8 mouse cellular contexts compared by ENCODE assay signal in the genomic region with DNA sequence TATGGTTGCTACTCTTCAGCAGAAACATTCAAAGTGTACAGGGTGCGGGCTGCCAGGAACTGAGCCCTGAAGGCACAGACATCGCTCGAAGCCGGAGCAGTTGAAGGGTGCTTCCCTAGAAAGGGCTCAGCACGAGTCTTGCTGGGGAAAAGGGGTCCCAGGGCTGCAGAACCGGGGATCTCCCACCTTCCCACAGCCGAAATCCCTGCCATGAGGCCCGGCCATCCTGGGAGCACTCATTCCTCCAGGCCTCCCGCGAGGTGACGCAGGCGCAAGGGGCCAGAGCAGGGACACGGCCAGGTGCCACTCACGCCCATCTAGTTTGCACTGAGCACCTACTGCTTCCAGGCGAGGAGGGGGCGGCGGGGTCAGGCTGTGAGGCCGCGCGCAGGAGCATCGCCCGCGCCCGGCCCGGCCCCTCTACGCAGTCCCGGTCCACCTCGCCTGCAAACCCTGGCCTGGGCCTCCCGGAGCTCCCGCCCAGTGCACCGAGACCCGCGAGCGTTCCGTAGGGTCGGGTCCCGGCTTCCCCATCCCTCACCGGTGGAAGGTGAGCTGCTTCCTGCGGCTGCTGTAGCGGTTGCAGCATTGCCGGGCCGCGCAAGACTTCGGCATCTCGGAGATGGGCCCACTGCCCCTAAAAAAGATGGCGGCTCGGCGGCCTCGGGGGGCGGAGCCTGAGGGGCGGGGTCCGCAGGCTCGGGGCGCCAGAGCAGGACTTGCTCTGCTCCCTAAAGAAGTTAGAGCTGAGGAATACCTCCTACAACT. TPM values are rescaled to one million over a fixed set of nuclear protein-coding genes. Genes with fewer than 3 reads are reported as not detected.
A peak's percentile ranks its signal among the peaks of the same experiment; 100 is the strongest.
DNase-seq lines count a peak whose midpoint lies in the region; ATAC-seq and TF ChIP-seq lines count a peak whose summit lies in the region.

A gene (minus strand): TSS at position 656 of the 768 bp plus-strand sequence.

- ATAC-seq in CD4-positive, CD25-positive, alpha-beta regulatory T cell, adult 4 months: peak; percentile 71
- ATAC-seq in heart, embryonic 15.5 days (replicated peaks; ENCODE audit: insufficient number of reproducible peaks, insufficient read depth, low FRiP score, low read depth): peak; percentile 66
- ATAC-seq in liver, embryonic 16.5 days (ENCODE audit: low read depth): peak; percentile 67
- ATAC-seq in neural tube, embryonic 12.5 days (ENCODE audit: low FRiP score, low read depth): peak; percentile 69

- H3K4me2 ChIP-seq in heart, embryonic 15.5 days: peak within 1 kb of the TSS; percentile 83
- H3K4me2 ChIP-seq in liver, embryonic 16.5 days (ENCODE audit: low read depth, low read length): peak within 1 kb of the TSS; percentile 93
- H3K4me2 ChIP-seq in neural tube, embryonic 12.5 days (replicated peaks): peak within 1 kb of the TSS; percentile 82

- H3K27me3 ChIP-seq in forebrain, embryonic 10.5 days (ENCODE audit: poor library complexity, severe bottlenecking): peaks cover under 1% of the 10 kb centered on the region; the same call in 1 of the 2 replicates
- H3K27me3 ChIP-seq in heart, embryonic 15.5 days: no peaks in the 10 kb centered on the region
- peaks cover 17% of the 10 kb centered on the region for H3K27me3 ChIP-seq in liver, embryonic 16.5 days (ENCODE audit: control insufficient read depth, insufficient read depth, low read depth, low read length)
- H3K27me3 ChIP-seq in neural tube, embryonic 12.5 days (replicated peaks): no peaks in the 10 kb centered on the region
- H3K27me3 ChIP-seq in testis, adult 2 months (ENCODE audit: control insufficient read depth, insufficient read depth, low read length): no peaks in the 10 kb centered on the region

- H3K27ac ChIP-seq in forebrain, embryonic 10.5 days: peak within 1 kb of the TSS; percentile 94
- peak within 1 kb of the TSS; percentile 83 for H3K27ac ChIP-seq in heart, embryonic 15.5 days
- H3K27ac ChIP-seq in liver, embryonic 16.5 days (ENCODE audit: low read length): peak within 1 kb of the TSS; percentile 51; the same call in 1 of the 2 replicates
- no peak within 1 kb of the TSS for H3K27ac ChIP-seq in neural tube, embryonic 12.5 days
- H3K27ac ChIP-seq in testis, adult 2 months (ENCODE audit: control insufficient read depth, insufficient read depth, low read depth, low read length): peak within 1 kb of the TSS; percentile 65

- TF ChIP-seq CTCF in testis, adult 2 months (IDR thresholded peaks at IDR 0.05; ENCODE audit: control insufficient read depth, insufficient read depth, insufficient replicate concordance, low read depth, low read length): no peak

- 1% methylated on average over 54 of the region's 54 CpGs for WGBS in forebrain, embryonic 10.5 days
- WGBS in heart, embryonic 15.5 days: 1% methylated on average over 52 of the region's 54 CpGs
- WGBS in liver, embryonic 16.5 days (ENCODE audit: insufficient replicate concordance): under 1% methylated on average over 54 of the region's 54 CpGs
- WGBS in neural tube, embryonic 12.5 days: 2% methylated on average over 54 of the region's 54 CpGs

- peak within 1 kb of the TSS; percentile 94 for H3K9ac ChIP-seq in heart, embryonic 15.5 days
- peak within 1 kb of the TSS; percentile 79 for H3K9ac ChIP-seq in liver, embryonic 16.5 days (ENCODE audit: low read depth, low read length)
- H3K9ac ChIP-seq in neural tube, embryonic 12.5 days: peak within 1 kb of the TSS; percentile 91

- H3K9me3 ChIP-seq in forebrain, embryonic 10.5 days: no peaks in the 10 kb centered on the region
- H3K9me3 ChIP-seq in heart, embryonic 15.5 days (replicated peaks): no peaks in the 10 kb centered on the region
- H3K9me3 ChIP-seq in liver, embryonic 16.5 days (replicated peaks; ENCODE audit: control insufficient read depth, low read length): no peaks in the 10 kb centered on the region
- no peaks in the 10 kb centered on the region for H3K9me3 ChIP-seq in neural tube, embryonic 12.5 days

- H3K4me3 ChIP-seq in forebrain, embryonic 10.5 days: peak within 1 kb of the TSS; percentile 91
- peak within 1 kb of the TSS; percentile 96 for H3K4me3 ChIP-seq in heart, embryonic 15.5 days
- H3K4me3 ChIP-seq in liver, embryonic 16.5 days (ENCODE audit: low read depth, low read length): peak within 1 kb of the TSS; percentile 78
- peak within 1 kb of the TSS; percentile 88 for H3K4me3 ChIP-seq in neural tube, embryonic 12.5 days
- H3K4me3 ChIP-seq in testis, adult 2 months (ENCODE audit: control insufficient read depth, low read depth, low read length): peak within 1 kb of the TSS; percentile 84

- peak; percentile 84 for DNase-seq in brain, adult 2 months (ENCODE audit: low read depth, low spot score)
- peak; percentile 76 for DNase-seq in forebrain, embryonic 10.5 days (ENCODE audit: extremely low spot score, low spot score)
- peak; percentile 90 for DNase-seq in kidney, postnatal 14 days

- TF ChIP-seq POLR2A in testis, adult 2 months (IDR thresholded peaks at IDR 0.05; ENCODE audit: control insufficient read depth, low read depth, low read length): no peak

- H3K36me3 ChIP-seq in forebrain, embryonic 10.5 days (replicated peaks): peaks cover 66% of the 10 kb centered on the region
- H3K36me3 ChIP-seq in heart, embryonic 15.5 days: peaks cover 26% of the 10 kb centered on the region
- H3K36me3 ChIP-seq in liver, embryonic 16.5 days (ENCODE audit: control insufficient read depth, insufficient read depth): peaks cover 15% of the 10 kb centered on the region
- peaks cover 37% of the 10 kb centered on the region for H3K36me3 ChIP-seq in neural tube, embryonic 12.5 days
- H3K36me3 ChIP-seq in testis, adult 2 months (ENCODE audit: control insufficient read depth, insufficient read depth, low read length): no peaks in the 10 kb centered on the region

- peaks cover 55% of the 10 kb centered on the region for H3K4me1 ChIP-seq in forebrain, embryonic 10.5 days
- peaks cover 43% of the 10 kb centered on the region for H3K4me1 ChIP-seq in heart, embryonic 15.5 days (replicated peaks)
- peaks cover 18% of the 10 kb centered on the region for H3K4me1 ChIP-seq in liver, embryonic 16.5 days (ENCODE audit: control insufficient read depth, low read depth, low read length)
- H3K4me1 ChIP-seq in neural tube, embryonic 12.5 days: peaks cover 36% of the 10 kb centered on the region
- H3K4me1 ChIP-seq in testis, adult 2 months (ENCODE audit: control insufficient read depth, insufficient read depth, low read length): peaks cover 14% of the 10 kb centered on the region

RNA-seq across cellular contexts. Expression of the gene that starts here (rescaled TPM):
- 100 to 1,000 TPM; 126 to 167 TPM for polyA plus RNA-seq in CD4-positive, CD25-positive, alpha-beta regulatory T cell, adult 4 months (2017; shearing (Covaris generic))
- polyA plus RNA-seq in forebrain, embryonic 10.5 days (2016; fragmentation: Nextera tagmentation; extraction: Ambion mirVana): 34.9 and 35.7 TPM in 2 replicates
- polyA plus RNA-seq in heart, embryonic 15.5 days (2015; fragmentation: Nextera tagmentation; extraction: Ambion mirVana): 26.3 and 34.4 TPM in 2 replicates
- polyA plus RNA-seq in liver, embryonic 16.5 days (2015; fragmentation: Nextera tagmentation; extraction: Ambion mirVana): 5.9 and 7.1 TPM in 2 replicates
- polyA plus RNA-seq in neural tube, embryonic 12.5 days (2016; fragmentation: Nextera tagmentation; extraction: Ambion mirVana): 32.2 and 36.2 TPM in 2 replicates
- polyA plus RNA-seq in testis, adult 2 months (2012; rRNA removed): 4.2 and 5.5 TPM in 2 replicates
